Mouse (Mus musculus) neural tube, embryonic 12.5 days (tissue): ENCODE results near the gene Msl2. TPM values are rescaled to one million over a fixed set of nuclear protein-coding genes. Genes with fewer than 3 reads are reported as not detected.
A peak's percentile ranks its signal among the peaks of the same experiment; 100 is the strongest.

Experiments
- ATAC-seq: fragments of 200-750 bp; cut with Nextera tagmentation; 2 replicates; pipeline ENCODE4 v1.8.0; 2017; ENCODE audit warnings: low read depth, mild to moderate bottlenecking, moderate TSS enrichment, moderate library complexity; ENCODE audit not compliant: low FRiP score
- H3K27ac ChIP-seq: fragments of 300-500 bp; sonication (generic); 2 replicates; pipeline ENCODE4 v1.5.1; 2016
- H3K27me3 ChIP-seq: fragments of 300-500 bp; sonication (generic); replicated peaks from 2 replicates; pipeline ENCODE4 v1.6.1; 2016; ENCODE audit warnings: mild to moderate bottlenecking
- H3K36me3 ChIP-seq: fragments of 300-500 bp; sonication (generic); 2 replicates; pipeline ENCODE4 v1.6.1; 2016; ENCODE audit warnings: mild to moderate bottlenecking
- H3K4me1 ChIP-seq: fragments of 300-500 bp; sonication (generic); 2 replicates; pipeline ENCODE4 v1.6.1; 2016
- H3K4me2 ChIP-seq: fragments of 300-500 bp; sonication (generic); replicated peaks from 2 replicates; pipeline ENCODE4 v1.6.1; 2016; ENCODE audit warnings: mild to moderate bottlenecking
- H3K4me3 ChIP-seq: fragments of 300-500 bp; sonication (generic); 2 replicates; pipeline ENCODE4 v1.5.1; 2016
- H3K9ac ChIP-seq: fragments of 300-500 bp; sonication (generic); 2 replicates; pipeline ENCODE4 v1.6.1; 2016; ENCODE audit warnings: mild to moderate bottlenecking
- H3K9me3 ChIP-seq: fragments of 300-500 bp; sonication (generic); 2 replicates; pipeline ENCODE4 v1.6.1; 2016; ENCODE audit warnings: mild to moderate bottlenecking
- WGBS: fragments of 180-500 bp; shearing (Covaris S2); methylation state at CpG from one replicate; pipeline ENCODE4 v1.1.7; 2016; 5-methylcytosine and 5-hydroxymethylcytosine counted together
- polyA plus RNA-seq: library from polyadenylated mRNA; unstranded; fragments of >200 nt; fragmentation: Nextera tagmentation; extraction: Ambion mirVana; gene quantifications from 2 replicates; pipeline ENCODE4 v1.2.1, GENCODE M21; 2016

The Msl2 gene
- polyA plus RNA-seq, 1 experiment from 2014 or later = 7.6 TPM

DNA sequence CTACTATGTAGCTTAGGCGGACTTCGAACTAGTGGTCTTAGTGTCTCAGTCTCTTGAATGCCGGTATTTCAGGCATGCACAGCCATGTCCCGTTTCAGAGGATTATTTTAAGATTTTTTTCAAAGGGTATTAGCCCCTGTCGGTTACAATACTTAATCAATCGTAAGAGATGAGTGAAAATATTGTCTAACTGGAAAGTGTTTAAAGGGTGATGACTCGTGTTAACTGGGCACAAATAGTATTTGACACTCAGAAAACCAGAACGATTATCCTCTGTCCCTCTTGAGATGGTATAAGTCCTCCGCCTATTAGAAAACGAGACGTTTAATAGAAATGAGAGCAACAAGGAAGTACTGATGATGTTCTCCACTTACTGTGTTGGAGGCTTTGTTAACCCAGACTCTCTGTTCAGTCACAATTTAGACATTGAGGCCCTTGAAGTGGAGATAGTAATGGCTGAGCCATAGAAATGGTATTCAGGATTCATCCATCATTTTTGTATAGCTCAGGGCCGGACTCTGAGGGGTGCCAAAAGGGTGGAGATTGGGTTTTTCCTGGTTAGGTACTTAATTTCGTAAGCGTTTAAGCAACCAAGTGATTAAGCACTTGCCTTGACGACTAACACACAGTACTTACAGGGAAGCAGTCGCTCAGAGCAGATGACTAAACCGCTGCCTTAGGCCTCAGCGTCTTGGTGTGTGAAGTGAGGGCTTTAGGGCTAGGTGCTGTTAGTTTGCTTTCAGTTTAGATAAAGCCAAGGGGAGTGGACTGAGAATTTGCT lies 2.4 kb downstream of the Msl2 start:
- Histone ChIP-seq H3K9me3 (no peaks in the 10 kb centered on the region), H3K27ac (no peak overlapping the region), H3K36me3 (no peaks in the 10 kb centered on the region), H3K4me2 (peak overlapping the region; percentile 95), H3K9ac (peak overlapping the region; percentile 97), H3K4me1 (peaks cover 26% of the 10 kb centered on the region), H3K27me3 (no peaks in the 10 kb centered on the region), H3K4me3 (peak overlapping the region; percentile 97)
- no peak for ATAC-seq
- 2% methylated on average over 18 of the region's 18 CpGs for WGBS

DNA sequence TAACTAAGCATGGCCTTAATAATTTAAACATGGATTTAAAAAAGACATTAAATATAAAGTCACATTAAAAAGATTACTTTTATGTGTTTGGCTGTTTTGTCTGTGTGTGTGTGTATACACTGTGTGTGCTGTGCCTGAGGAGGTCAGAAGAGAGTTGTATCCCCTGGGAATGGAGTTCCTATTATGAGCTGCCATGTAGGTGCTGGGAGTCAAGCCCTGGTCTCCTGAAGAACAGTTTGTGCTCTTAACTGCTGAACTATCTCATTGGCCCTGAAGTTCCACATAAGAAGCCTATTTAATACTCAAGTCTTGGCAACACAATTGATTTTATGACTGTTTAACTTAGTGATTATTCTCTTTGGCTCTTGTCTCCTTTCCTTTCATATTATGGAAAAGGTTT lies 3.6 kb downstream of the Msl2 start:
- Histone ChIP-seq H3K36me3 (no peaks in the 10 kb centered on the region), H3K27me3 (no peaks in the 10 kb centered on the region), H3K4me1 (peaks cover 26% of the 10 kb centered on the region), H3K4me3 (peak overlapping the region; percentile 97), H3K4me2 (peak overlapping the region; percentile 95), H3K9me3 (no peaks in the 10 kb centered on the region), H3K27ac (no peak overlapping the region), H3K9ac (peak overlapping the region; percentile 97)
- ATAC-seq = no peak

DNA sequence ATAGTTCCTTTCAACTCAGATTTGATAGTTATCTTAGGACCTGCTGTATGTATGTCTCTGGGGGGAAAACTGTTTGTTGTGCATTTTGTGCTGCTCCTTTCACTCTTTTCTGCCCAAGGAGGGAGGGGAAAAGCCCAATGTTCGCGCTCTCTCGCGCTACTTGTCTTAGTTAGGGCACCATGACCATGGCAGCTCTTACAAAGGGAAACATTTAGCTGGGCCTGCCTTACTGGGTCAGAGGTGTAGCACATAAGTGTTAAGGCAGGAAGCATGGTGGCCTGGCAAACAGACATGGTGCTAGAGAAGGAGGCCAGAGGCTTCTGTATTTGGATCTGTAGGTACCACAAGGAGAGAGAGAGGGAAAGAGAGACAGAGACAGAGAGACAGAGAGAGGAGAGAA lies 4.7 kb downstream of the Msl2 start:
- no peak overlapping the region for H3K27ac ChIP-seq
- peak overlapping the region; percentile 46 for H3K4me2 ChIP-seq
- no peaks in the 10 kb centered on the region for H3K27me3 ChIP-seq
- peaks cover 26% of the 10 kb centered on the region for H3K4me1 ChIP-seq
- no peak for ATAC-seq
- peak overlapping the region; percentile 1; the same call in 1 of the 2 replicates for H3K9ac ChIP-seq
- WGBS = 60% methylated on average over 4 of the region's 4 CpGs
- no peaks in the 10 kb centered on the region; the same call in 1 of the 2 replicates for H3K36me3 ChIP-seq
- H3K4me3 ChIP-seq = 0 out of 2 replicates have a peak overlapping the region, but pooled peaks have one; percentile 1
- no peaks in the 10 kb centered on the region for H3K9me3 ChIP-seq

DNA sequence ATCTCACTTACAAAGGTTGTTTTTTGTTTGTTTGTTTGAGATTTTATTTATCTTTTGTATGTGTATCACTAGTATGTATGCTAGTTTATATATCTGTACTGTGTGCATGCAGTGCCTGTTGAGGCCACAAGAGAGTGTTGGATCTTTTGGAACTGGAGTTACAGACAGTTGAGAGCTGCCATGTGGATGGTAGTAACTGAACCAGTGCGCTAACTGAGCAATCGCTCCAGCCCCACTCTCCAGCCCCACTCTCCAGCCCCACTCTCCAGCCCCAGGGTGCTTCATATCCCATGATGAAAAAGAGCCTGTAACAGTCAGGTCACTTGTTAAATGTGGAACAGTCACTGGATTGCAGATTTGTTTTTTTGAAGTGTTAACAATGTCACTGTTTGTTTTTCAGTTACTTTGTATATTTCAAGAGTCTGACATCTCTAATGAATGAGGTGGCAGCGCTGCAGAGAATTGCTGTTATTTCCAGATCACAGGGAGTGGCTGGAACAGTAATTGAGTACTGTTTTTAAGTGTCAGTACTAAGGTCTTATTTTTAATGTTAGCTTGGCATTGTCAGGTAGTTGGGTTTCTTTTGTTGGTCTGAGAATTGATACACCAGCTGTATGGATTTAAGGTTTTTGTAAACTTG lies 6.3 kb downstream of the Msl2 start:
- no peaks in the 10 kb centered on the region for H3K27me3 ChIP-seq
- no peaks in the 10 kb centered on the region for H3K9me3 ChIP-seq
- no peak overlapping the region for H3K27ac ChIP-seq
- H3K4me2 ChIP-seq = 0 out of 2 replicates have a peak overlapping the region, but pooled peaks have one; percentile 8
- H3K4me3 ChIP-seq = no peak overlapping the region
- WGBS = 76% methylated on average over 3 of the region's 3 CpGs
- ATAC-seq = no peak
- no peak overlapping the region for H3K9ac ChIP-seq
- H3K4me1 ChIP-seq = peaks cover 26% of the 10 kb centered on the region
- no peaks in the 10 kb centered on the region; the same call in 1 of the 2 replicates for H3K36me3 ChIP-seq

DNA sequence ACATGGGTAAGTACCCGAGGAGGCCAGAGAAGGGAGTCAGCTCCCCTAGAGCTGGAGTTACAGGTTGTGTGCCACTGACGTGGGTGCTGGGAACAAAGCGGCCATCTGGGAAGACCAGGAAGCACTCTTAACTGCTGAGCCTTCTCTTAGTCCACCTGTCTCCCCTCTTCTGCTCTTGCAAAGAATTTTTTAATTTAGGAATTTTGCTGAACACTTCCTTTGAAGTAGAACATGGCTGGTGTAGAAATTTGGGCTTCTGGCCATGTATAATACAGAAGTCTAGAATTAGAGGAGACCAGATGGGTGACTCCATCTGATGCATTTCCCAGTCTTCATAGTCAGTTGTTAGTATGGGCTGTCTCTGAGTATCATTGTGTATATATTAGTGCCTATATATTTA lies 9.8 kb downstream of the Msl2 start:
- Histone ChIP-seq H3K4me1 (peaks cover 7% of the 10 kb centered on the region), H3K9me3 (no peaks in the 10 kb centered on the region), H3K27me3 (no peaks in the 10 kb centered on the region), H3K4me3 (no peak overlapping the region), H3K27ac (no peak overlapping the region), H3K4me2 (no peak overlapping the region), H3K9ac (no peak overlapping the region), H3K36me3 (no peaks in the 10 kb centered on the region; the same call in 1 of the 2 replicates)
- no peak for ATAC-seq
- 96% methylated on average over 3 of the region's 3 CpGs for WGBS

DNA sequence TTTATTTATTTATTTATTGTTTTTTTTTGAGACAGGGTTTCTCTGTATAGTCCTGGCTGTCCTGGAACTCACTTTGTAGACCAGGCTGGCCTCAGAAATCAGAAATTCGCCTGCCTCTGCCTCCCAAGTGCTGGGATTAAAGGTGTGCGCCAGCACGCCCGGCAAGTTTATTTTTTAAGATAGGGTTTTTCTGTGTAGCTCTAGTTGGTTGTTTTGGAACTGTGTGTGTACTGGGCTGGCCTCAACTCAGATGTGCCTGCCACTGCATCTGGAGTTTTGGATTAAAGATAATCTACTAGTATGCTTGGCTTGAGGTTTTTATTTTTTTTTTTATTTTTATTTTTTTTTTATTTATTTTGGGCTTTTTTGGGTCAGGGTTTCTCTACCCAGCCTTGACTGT lies 21.5 kb downstream of the Msl2 start:
- H3K9me3 ChIP-seq = peaks cover 11% of the 10 kb centered on the region; the same call in 1 of the 2 replicates
- no peak overlapping the region for H3K27ac ChIP-seq
- no peaks in the 10 kb centered on the region for H3K4me1 ChIP-seq
- H3K4me2 ChIP-seq = no peak overlapping the region
- H3K4me3 ChIP-seq = no peak overlapping the region
- 96% methylated on average over 4 of the region's 4 CpGs for WGBS
- no peaks in the 10 kb centered on the region for H3K27me3 ChIP-seq
- no peak for ATAC-seq
- peaks cover 5% of the 10 kb centered on the region for H3K36me3 ChIP-seq
- H3K9ac ChIP-seq = no peak overlapping the region

DNA sequence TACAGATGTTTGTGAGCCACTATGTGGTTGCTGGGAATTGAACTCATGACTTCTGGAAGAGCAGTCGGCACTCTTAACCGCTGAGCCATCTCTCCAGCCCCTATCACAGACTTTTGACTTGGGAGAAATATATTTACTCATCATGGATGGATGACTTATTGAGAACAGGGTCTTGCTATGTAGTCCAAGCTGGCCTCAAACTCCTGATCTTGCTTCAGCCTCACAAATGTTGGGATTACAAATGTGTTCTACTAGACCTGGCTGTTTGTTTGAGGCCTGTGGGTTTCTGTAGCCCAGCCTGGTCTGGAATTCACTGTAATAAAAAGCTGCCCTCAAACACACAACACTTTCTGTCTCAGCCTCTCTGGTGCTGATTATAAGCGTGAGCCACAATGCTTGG lies 22.6 kb downstream of the Msl2 start:
- Histone ChIP-seq H3K27me3 (no peaks in the 10 kb centered on the region), H3K36me3 (peaks cover 15% of the 10 kb centered on the region), H3K4me1 (no peaks in the 10 kb centered on the region), H3K9me3 (peaks cover 11% of the 10 kb centered on the region; the same call in 1 of the 2 replicates), H3K4me2 (no peak overlapping the region), H3K27ac (no peak overlapping the region), H3K4me3 (no peak overlapping the region), H3K9ac (no peak overlapping the region)
- no peak for ATAC-seq
- 95% methylated on average over 3 of the region's 3 CpGs for WGBS

DNA sequence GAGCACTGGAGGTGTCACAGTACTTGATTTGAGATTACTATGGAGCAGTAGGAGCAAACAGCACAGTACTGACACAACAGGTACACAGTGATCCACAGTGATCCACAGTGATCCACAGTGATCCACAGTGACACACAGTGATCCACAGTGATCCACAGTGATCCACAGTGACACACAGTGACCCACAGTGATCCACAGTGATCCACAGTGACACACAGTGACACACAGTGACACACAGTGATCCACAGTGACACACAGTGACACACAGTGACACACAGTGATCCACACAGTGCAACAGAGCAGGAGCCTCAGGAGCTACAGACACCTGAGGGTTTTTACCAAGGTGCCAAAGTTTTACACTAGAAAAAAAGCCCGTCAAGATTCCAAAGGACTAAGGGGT lies 23.6 kb downstream of the Msl2 start:
- Histone ChIP-seq H3K27me3 (no peaks in the 10 kb centered on the region), H3K27ac (no peak overlapping the region), H3K4me1 (no peaks in the 10 kb centered on the region), H3K9me3 (peaks cover 10% of the 10 kb centered on the region; the same call in 1 of the 2 replicates), H3K4me2 (no peak overlapping the region), H3K9ac (no peak overlapping the region), H3K4me3 (no peak overlapping the region), H3K36me3 (peaks cover 22% of the 10 kb centered on the region)
- 72% methylated on average over 1 of the region's 1 CpGs for WGBS
- no peak for ATAC-seq

DNA sequence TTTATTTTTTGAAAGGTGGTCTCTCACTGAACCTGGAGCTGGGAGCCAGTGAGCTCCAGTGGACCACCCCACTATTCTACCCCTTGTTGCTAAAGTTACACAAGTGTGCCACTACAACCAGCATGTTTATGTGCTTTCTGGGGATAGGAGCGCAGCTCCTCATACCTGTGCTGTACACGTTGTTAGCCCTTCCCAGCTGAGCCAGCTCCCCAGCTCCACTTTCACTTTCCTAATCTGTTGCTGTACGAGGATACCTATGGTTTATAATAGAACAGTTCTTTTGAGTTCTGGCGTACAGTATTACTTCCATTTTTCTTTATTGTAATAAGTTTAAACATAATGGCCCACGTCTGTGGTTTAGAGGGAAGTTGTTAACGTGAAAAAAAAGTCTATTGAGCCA lies 25.5 kb downstream of the Msl2 start:
- H3K9ac ChIP-seq = no peak overlapping the region
- no peak for ATAC-seq
- H3K36me3 ChIP-seq = peaks cover 22% of the 10 kb centered on the region
- H3K27me3 ChIP-seq = no peaks in the 10 kb centered on the region
- H3K27ac ChIP-seq = no peak overlapping the region
- no peaks in the 10 kb centered on the region for H3K4me1 ChIP-seq
- H3K4me2 ChIP-seq = no peak overlapping the region
- no peak overlapping the region for H3K4me3 ChIP-seq
- peaks cover 8% of the 10 kb centered on the region; the same call in 1 of the 2 replicates for H3K9me3 ChIP-seq
- WGBS = 93% methylated on average over 6 of the region's 6 CpGs

DNA sequence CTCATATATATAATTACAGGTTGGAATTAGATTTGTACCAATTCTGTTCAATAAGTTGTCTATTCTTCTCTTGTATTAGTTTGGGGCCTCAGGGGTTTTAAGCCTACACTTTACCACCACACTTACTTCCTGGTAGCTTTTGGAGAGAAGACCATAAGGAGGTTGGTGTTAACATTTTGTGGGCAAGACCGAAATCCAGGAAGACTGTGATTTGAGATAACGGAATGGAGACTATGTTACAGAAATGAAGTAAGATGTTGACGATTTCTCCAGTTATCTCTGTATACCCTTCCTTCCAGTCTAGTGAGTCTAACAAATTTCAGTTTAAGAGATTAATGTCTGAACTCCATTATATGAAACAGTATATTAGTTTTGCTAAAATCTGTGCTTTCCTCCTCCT lies 26.3 kb downstream of the Msl2 start:
- 96% methylated on average over 3 of the region's 3 CpGs for WGBS
- H3K36me3 ChIP-seq = peaks cover 26% of the 10 kb centered on the region
- no peaks in the 10 kb centered on the region for H3K27me3 ChIP-seq
- H3K4me2 ChIP-seq = no peak overlapping the region
- H3K27ac ChIP-seq = no peak overlapping the region
- ATAC-seq = no peak
- H3K9ac ChIP-seq = no peak overlapping the region
- H3K4me3 ChIP-seq = no peak overlapping the region
- H3K9me3 ChIP-seq = peaks cover 8% of the 10 kb centered on the region; the same call in 1 of the 2 replicates
- no peaks in the 10 kb centered on the region for H3K4me1 ChIP-seq

DNA sequence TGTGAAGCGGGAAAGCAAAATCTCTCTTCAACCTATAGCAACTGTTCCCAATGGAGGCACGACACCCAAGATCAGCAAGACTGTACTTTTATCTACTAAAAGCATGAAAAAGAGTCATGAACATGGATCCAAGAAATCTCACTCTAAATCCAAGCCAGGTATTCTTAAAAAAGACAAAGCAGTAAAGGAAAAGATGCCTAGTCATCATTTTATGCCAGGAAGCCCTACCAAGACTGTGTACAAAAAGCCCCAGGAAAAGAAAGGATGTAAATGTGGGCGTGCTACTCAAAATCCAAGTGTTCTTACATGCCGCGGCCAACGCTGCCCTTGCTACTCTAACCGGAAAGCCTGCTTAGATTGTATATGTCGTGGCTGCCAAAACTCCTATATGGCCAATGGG lies 27.6 kb downstream of the Msl2 start:
- peaks cover 8% of the 10 kb centered on the region; the same call in 1 of the 2 replicates for H3K9me3 ChIP-seq
- H3K27ac ChIP-seq = no peak overlapping the region
- H3K4me1 ChIP-seq = no peaks in the 10 kb centered on the region
- no peak overlapping the region for H3K9ac ChIP-seq
- WGBS = 96% methylated on average over 8 of the region's 8 CpGs
- ATAC-seq = no peak
- no peaks in the 10 kb centered on the region for H3K27me3 ChIP-seq
- H3K36me3 ChIP-seq = peaks cover 26% of the 10 kb centered on the region
- H3K4me2 ChIP-seq = no peak overlapping the region
- no peak overlapping the region for H3K4me3 ChIP-seq

DNA sequence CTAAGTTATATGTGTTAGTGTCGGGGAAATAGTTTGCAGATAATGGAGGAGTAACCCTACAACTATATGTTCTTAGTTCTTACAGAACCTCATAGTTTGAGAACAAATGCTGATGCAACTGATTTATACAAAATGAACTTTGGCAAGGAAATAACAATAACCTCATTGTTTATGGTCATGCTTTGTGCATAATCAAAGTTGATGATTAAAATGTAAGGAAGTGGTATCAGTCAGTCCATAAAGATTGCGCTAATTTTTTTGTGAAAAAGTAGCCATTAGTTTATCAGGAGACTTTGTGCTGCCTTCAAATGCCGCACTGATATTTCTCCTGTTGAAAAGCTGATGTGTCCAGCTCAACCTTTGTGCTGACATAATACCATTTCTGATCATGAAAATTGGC lies 28.4 kb downstream of the Msl2 start:
- H3K9me3 ChIP-seq = peaks cover 4% of the 10 kb centered on the region; the same call in 1 of the 2 replicates
- H3K4me2 ChIP-seq = no peak overlapping the region
- H3K4me3 ChIP-seq = no peak overlapping the region
- H3K4me1 ChIP-seq = no peaks in the 10 kb centered on the region
- WGBS = 94% methylated on average over 3 of the region's 3 CpGs
- ATAC-seq = no peak
- no peak overlapping the region for H3K27ac ChIP-seq
- H3K27me3 ChIP-seq = no peaks in the 10 kb centered on the region
- no peak overlapping the region for H3K9ac ChIP-seq
- H3K36me3 ChIP-seq = peaks cover 29% of the 10 kb centered on the region
